ENCODE assay signal across 11 mouse cellular contexts in genomic region chr7:56327738-56328137, GRCm38 (mm10).
DNase-seq lines count a peak whose midpoint lies in the region; ATAC-seq and TF ChIP-seq lines count a peak whose summit lies in the region.
"Had no signal": no experiment of that assay in that cellular context is flagged by ENCODE, and none has a peak within 500 bp of the region (broad histone marks: within the 10 kb centered on the region; RNA-seq: fewer than 3 reads in every experiment).

No protein-coding gene starts in this region.

- WGBS in forebrain, embryonic 11.5 days: 46% methylated on average over 4 of the region's 4 CpGs
- 34% methylated on average over 4 of the region's 4 CpGs for WGBS in forebrain, embryonic 15.5 days

- no peaks in the 10 kb centered on the region for H3K27me3 ChIP-seq in forebrain, embryonic 11.5 days (ENCODE audit: control insufficient read depth, insufficient read depth, low read length)
- no peaks in the 10 kb centered on the region for H3K27me3 ChIP-seq in forebrain, embryonic 15.5 days
- H3K27me3 ChIP-seq in E14TG2a.4 (ENCODE audit: insufficient read depth, low read length): no peaks in the 10 kb centered on the region
- H3K27me3 ChIP-seq: hindbrain, embryonic 15.5 days; limb, embryonic 13.5 days had no signal

- H3K4me1 ChIP-seq in forebrain, embryonic 11.5 days (replicated peaks; ENCODE audit: control insufficient read depth, insufficient read depth, low read length): no peaks in the 10 kb centered on the region
- H3K4me1 ChIP-seq in forebrain, embryonic 15.5 days: no peaks in the 10 kb centered on the region
- no peaks in the 10 kb centered on the region for H3K4me1 ChIP-seq in E14TG2a.4 (replicated peaks; ENCODE audit: low read depth, low read length)
- H3K4me1 ChIP-seq: hindbrain, embryonic 15.5 days; limb, embryonic 13.5 days had no signal

- no peak overlapping the region for H3K4me2 ChIP-seq in forebrain, embryonic 11.5 days (ENCODE audit: low read depth, low read length, severe bottlenecking)
- no peak overlapping the region for H3K4me2 ChIP-seq in forebrain, embryonic 15.5 days (replicated peaks)
- H3K4me2 ChIP-seq: hindbrain, embryonic 15.5 days; limb, embryonic 13.5 days had no signal

- H3K36me3 ChIP-seq in forebrain, embryonic 11.5 days (ENCODE audit: control insufficient read depth, insufficient read depth, low read length): no peaks in the 10 kb centered on the region
- H3K36me3 ChIP-seq in forebrain, embryonic 15.5 days: no peaks in the 10 kb centered on the region
- H3K36me3 ChIP-seq in E14TG2a.4 (ENCODE audit: insufficient read depth, low read length): no peaks in the 10 kb centered on the region
- H3K36me3 ChIP-seq: hindbrain, embryonic 15.5 days; limb, embryonic 13.5 days had no signal

- H3K9ac ChIP-seq in forebrain, embryonic 11.5 days (ENCODE audit: low read length): no peak overlapping the region
- H3K9ac ChIP-seq in forebrain, embryonic 15.5 days (replicated peaks): no peak overlapping the region
- H3K9ac ChIP-seq: hindbrain, embryonic 15.5 days; limb, embryonic 13.5 days had no signal

- no peak overlapping the region for H3K27ac ChIP-seq in forebrain, embryonic 11.5 days (ENCODE audit: low read depth, low read length)
- H3K27ac ChIP-seq in forebrain, embryonic 15.5 days (replicated peaks): no peak overlapping the region
- H3K27ac ChIP-seq: hindbrain, embryonic 15.5 days; limb, embryonic 13.5 days had no signal

- ATAC-seq in forebrain, embryonic 11.5 days (replicated peaks; ENCODE audit: low FRiP score): peak; percentile 56; the same call in 1 of the 2 replicates
- no peak for ATAC-seq in forebrain, embryonic 15.5 days (replicated peaks)

- DNase-seq in forebrain, embryonic 11.5 days (ENCODE audit: low spot score): no peak
- DNase-seq in kidney, postnatal 4 days: peak; percentile 11 to 30
- DNase-seq in kidney, adult 18-20 months: no peak
- peak; percentile 11 for DNase-seq in embryo, embryonic 9.5 days (ENCODE audit: extremely low spot score)
- no peak for DNase-seq in spleen, postnatal 36 days (ENCODE audit: low spot score in 2 of 2)
- no peak for DNase-seq in adrenal gland, postnatal 36 days
- DNase-seq: gastrocnemius, postnatal 10 days had no signal

- 0 out of 2 replicates have a peak, but pooled peaks have one; percentile 22 for TF ChIP-seq CTCF in E14TG2a.4 (conservative IDR thresholded peaks at IDR 0.05; ENCODE audit: low read length)

- no peak overlapping the region for H3K4me3 ChIP-seq in forebrain, embryonic 11.5 days (ENCODE audit: low read depth, low read length)
- H3K4me3 ChIP-seq in forebrain, embryonic 15.5 days: no peak overlapping the region
- H3K4me3 ChIP-seq in E14TG2a.4 (replicated peaks; ENCODE audit: low read length): no peak overlapping the region
- H3K4me3 ChIP-seq: hindbrain, embryonic 15.5 days; limb, embryonic 13.5 days had no signal

- no peaks in the 10 kb centered on the region for H3K9me3 ChIP-seq in forebrain, embryonic 11.5 days (ENCODE audit: control insufficient read depth, low read length)
- H3K9me3 ChIP-seq in forebrain, embryonic 15.5 days: no peaks in the 10 kb centered on the region
- peaks cover 8% of the 10 kb centered on the region for H3K9me3 ChIP-seq in E14TG2a.4 (ENCODE audit: low read length)
- H3K9me3 ChIP-seq: hindbrain, embryonic 15.5 days; limb, embryonic 13.5 days had no signal

Comparison
In these comparisons a context has a peak if more than half of its experiments do, and no peak if none do; other contexts are left out.
1. DNase-seq: peak in kidney, postnatal 4 days (2 of 2) and embryo, embryonic 9.5 days (single experiment); none in forebrain, embryonic 11.5 days (single experiment), kidney, adult 18-20 months (single experiment), spleen, postnatal 36 days (0 of 2) and adrenal gland, postnatal 36 days (0 of 2).